Mouse (Mus musculus) megakaryocyte, adult 5-6 weeks (primary cell): ENCODE results near the gene Preb. TPM values are rescaled to one million over a fixed set of nuclear protein-coding genes. Genes with fewer than 3 reads are reported as not detected.

Source experiments
- ATAC-seq: 2 replicates; pipeline ENCODE4 v1.8.0; 2016; ENCODE audit warnings: mild to moderate bottlenecking, inconsistent platforms; ENCODE audit not compliant: poor library complexity, severe bottlenecking
- total RNA-seq, 2 experiments: library from RNA; stranded (forward) in 1 of 2; stranded (reverse) in 1 of 2; fragments of 153-499, 151-499 nt in 1 of 2; fragments of 221-1000, 200-1000 nt in 1 of 2; gene quantifications; 2 replicates each; pipeline versions ENCODE4 v1.2.3 to v1.2.4; 2015 to 2017

Preb gene
- total RNA-seq, 2 experiments from 2014 or later = 45.8 to 66.3 TPM

DNA sequence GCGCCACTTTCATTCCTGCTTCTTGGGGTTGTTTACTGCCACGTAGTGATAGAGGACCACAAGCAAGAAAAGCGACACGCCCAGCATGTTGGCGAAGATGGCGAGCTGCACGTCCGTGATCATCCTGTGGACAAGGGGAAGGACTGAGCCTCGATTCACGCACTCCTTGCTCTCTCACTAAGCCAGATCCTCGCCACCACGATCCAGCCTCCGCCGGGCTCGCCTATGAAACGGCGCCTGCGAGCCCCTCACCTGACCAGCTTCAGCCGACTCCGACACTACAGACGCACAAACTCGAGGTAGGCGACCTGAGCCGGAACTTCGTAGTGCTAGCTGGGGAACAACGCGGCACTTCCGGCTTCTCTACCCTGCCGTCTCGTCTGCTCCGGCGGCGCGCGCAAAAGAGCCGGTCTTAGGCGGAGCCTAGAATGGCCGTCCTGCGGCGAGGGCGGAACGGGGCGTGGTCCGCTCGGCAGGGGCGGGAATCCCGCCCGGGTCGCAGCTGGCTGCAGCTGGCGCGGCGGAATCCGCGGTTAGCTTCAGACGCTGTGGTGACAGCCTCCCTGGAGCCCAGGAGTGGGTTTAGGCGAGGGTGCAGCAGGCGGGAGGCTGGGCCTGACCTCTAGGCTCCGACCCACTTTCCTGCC lies 52.6 kb downstream of the Preb start, which contains the start of gene Ost4:
Gene Ost4 (minus strand): TSS at position 376 of the 647 bp plus-strand sequence.
- peak; percentile 97 for ATAC-seq

DNA sequence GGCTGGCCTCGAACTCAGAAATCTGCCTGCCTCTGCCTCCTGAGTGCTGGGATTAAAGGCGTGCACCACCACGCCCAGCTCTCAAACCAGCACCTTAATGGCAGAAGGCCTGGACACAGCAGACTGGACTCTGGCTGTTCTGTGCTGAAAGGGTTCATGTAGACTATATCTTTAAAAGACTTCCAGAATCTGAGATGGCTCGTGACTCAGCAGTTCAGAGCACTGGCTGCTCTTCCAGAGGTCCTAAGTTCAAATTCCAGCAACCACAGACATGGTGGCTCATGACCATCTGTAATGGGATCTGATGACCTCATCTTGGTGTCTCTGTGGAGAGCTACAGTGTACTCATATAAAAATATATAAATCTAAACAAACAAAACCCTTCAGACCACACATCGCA lies 58.3 kb downstream of the Preb start:
- no peak for ATAC-seq

Other genes with a start within 250 kb of the Preb start
- not detected in 2 replicates for gene Dpysl5, start 248.8 kb downstream of the Preb start, total RNA-seq (2015)
- 0.41 TPM in 1 of 2 replicates, not detected in the other for gene Dpysl5, start 248.8 kb downstream of the Preb start, total RNA-seq (2017)
- gene Mapre3, start 145.7 kb downstream of the Preb start, total RNA-seq (2015) = 0.25 and 0.98 TPM in 2 replicates
- 0.26 and 0.41 TPM in 2 replicates for gene Mapre3, start 145.7 kb downstream of the Preb start, total RNA-seq (2017)
- gene Tmem214, start 92.3 kb downstream of the Preb start, total RNA-seq (2015) = 11.9 and 20.2 TPM in 2 replicates
- 14.0 and 16.9 TPM in 2 replicates for gene Tmem214, start 92.3 kb downstream of the Preb start, total RNA-seq (2017)
- gene Agbl5, start 71.7 kb downstream of the Preb start, total RNA-seq (2015) = 5.7 and 7.1 TPM in 2 replicates
- gene Agbl5, start 71.7 kb downstream of the Preb start, total RNA-seq (2017) = 3.6 and 3.9 TPM in 2 replicates
- gene Ost4, start 52.6 kb downstream of the Preb start, total RNA-seq (2015) = 342 and 413 TPM in 2 replicates
- 286 and 294 TPM in 2 replicates for gene Ost4, start 52.6 kb downstream of the Preb start, total RNA-seq (2017)
- 20.2 and 20.3 TPM in 2 replicates for gene Emilin1, start 47.0 kb downstream of the Preb start, total RNA-seq (2015)
- gene Emilin1, start 47.0 kb downstream of the Preb start, total RNA-seq (2017) = 25.5 and 35.5 TPM in 2 replicates
- 92.3 and 93.8 TPM in 2 replicates for gene Khk, start 38.9 kb downstream of the Preb start, total RNA-seq (2015)
- 52.7 and 70.7 TPM in 2 replicates for gene Khk, start 38.9 kb downstream of the Preb start, total RNA-seq (2017)
- gene Cgref1, start 14.8 kb downstream of the Preb start, total RNA-seq (2015) = not detected in 2 replicates
- gene Cgref1, start 14.8 kb downstream of the Preb start, total RNA-seq (2017) = not detected in 2 replicates
- gene Tcf23, start 8.3 kb upstream of the Preb start, total RNA-seq (2015) = not detected in 2 replicates
- gene Tcf23, start 8.3 kb upstream of the Preb start, total RNA-seq (2017) = not detected in 2 replicates
- gene Atraid, start 88.0 kb upstream of the Preb start, total RNA-seq (2015) = 113 and 132 TPM in 2 replicates
- 88.5 and 103 TPM in 2 replicates for gene Atraid, start 88.0 kb upstream of the Preb start, total RNA-seq (2017)
- gene Slc5a6, start 88.6 kb upstream of the Preb start, total RNA-seq (2015) = 0.41 and 2.0 TPM in 2 replicates
- 1.3 and 1.4 TPM in 2 replicates for gene Slc5a6, start 88.6 kb upstream of the Preb start, total RNA-seq (2017)
- 5.1 and 9.4 TPM in 2 replicates for gene Cad, start 94.4 kb upstream of the Preb start, total RNA-seq (2015)
- gene Cad, start 94.4 kb upstream of the Preb start, total RNA-seq (2017) = 5.4 and 7.5 TPM in 2 replicates
- gene Dnajc5g, start 145.9 kb upstream of the Preb start, total RNA-seq (2015) = not detected in 2 replicates
- not detected in 2 replicates for gene Dnajc5g, start 145.9 kb upstream of the Preb start, total RNA-seq (2017)
- gene Slc30a3, start 147.9 kb upstream of the Preb start, total RNA-seq (2015) = not detected in 2 replicates
- gene Slc30a3, start 147.9 kb upstream of the Preb start, total RNA-seq (2017) = not detected in 2 replicates
- gene Trim54, start 156.4 kb upstream of the Preb start, total RNA-seq (2015) = not detected in 2 replicates
- not detected in 2 replicates for gene Trim54, start 156.4 kb upstream of the Preb start, total RNA-seq (2017)
- gene Ucn, start 178.5 kb upstream of the Preb start, total RNA-seq (2015) = not detected in 2 replicates
- gene Ucn, start 178.5 kb upstream of the Preb start, total RNA-seq (2017) = not detected in 2 replicates
- 30.3 and 40.5 TPM in 2 replicates for gene Mpv17, start 193.9 kb upstream of the Preb start, total RNA-seq (2015)
- gene Mpv17, start 193.9 kb upstream of the Preb start, total RNA-seq (2017) = 26.1 and 27.0 TPM in 2 replicates
- 0.22 and 1.3 TPM in 2 replicates for gene Gm29609, start 219.6 kb upstream of the Preb start, total RNA-seq (2015)
- gene Gm29609, start 219.6 kb upstream of the Preb start, total RNA-seq (2017) = 0.29 TPM in 1 of 2 replicates, not detected in the other
- gene Gtf3c2, start 219.8 kb upstream of the Preb start, total RNA-seq (2015) = 58.8 and 63.2 TPM in 2 replicates
- gene Gtf3c2, start 219.8 kb upstream of the Preb start, total RNA-seq (2017) = 43.0 and 43.1 TPM in 2 replicates
- 52.3 and 65.5 TPM in 2 replicates for gene Snx17, start 232.9 kb upstream of the Preb start, total RNA-seq (2015)
- gene Snx17, start 232.9 kb upstream of the Preb start, total RNA-seq (2017) = 33.4 and 45.2 TPM in 2 replicates
- 21.9 and 25.2 TPM in 2 replicates for gene Eif2b4, start 233.1 kb upstream of the Preb start, total RNA-seq (2015)
- gene Eif2b4, start 233.1 kb upstream of the Preb start, total RNA-seq (2017) = 21.3 and 31.5 TPM in 2 replicates
- 8.9 and 10.1 TPM in 2 replicates for gene Zfp513, start 241.9 kb upstream of the Preb start, total RNA-seq (2015)
- 7.2 and 8.1 TPM in 2 replicates for gene Zfp513, start 241.9 kb upstream of the Preb start, total RNA-seq (2017)